Mouse (Mus musculus) embryonic facial prominence, embryonic 15.5 days (tissue): ENCODE measurements at regions not wholly inside any gene's neighbourhood (a gene's known extent, or its start where the extent isn't known, plus 50 kb on each side); places are given as distances from the start of the nearest gene placed in this dataset.

ENCODE experiments used
- ATAC-seq: fragments of 200-750 bp; cut with Nextera tagmentation; 2 replicates; pipeline ENCODE4 v1.8.0; 2017; ENCODE audit warnings: low read depth, moderate TSS enrichment; ENCODE audit not compliant: insufficient number of reproducible peaks, low FRiP score, low TSS enrichment
- H3K27ac ChIP-seq: fragments of 300-500 bp; sonication (generic); replicated peaks from 2 replicates; pipeline ENCODE4 v1.5.1; 2015; ENCODE audit warnings: mild to moderate bottlenecking, inconsistent platforms
- H3K27me3 ChIP-seq: fragments of 300-500 bp; sonication (generic); 2 replicates; pipeline ENCODE4 v1.6.1; 2015; ENCODE audit warnings: inconsistent platforms
- H3K36me3 ChIP-seq: fragments of 300-500 bp; sonication (generic); 2 replicates; pipeline ENCODE4 v1.6.1; 2015; ENCODE audit warnings: mild to moderate bottlenecking, inconsistent platforms
- H3K4me1 ChIP-seq: fragments of 300-500 bp; sonication (generic); 2 replicates; pipeline ENCODE4 v1.6.1; 2015; ENCODE audit warnings: inconsistent platforms
- H3K4me2 ChIP-seq: fragments of 300-500 bp; sonication (generic); replicated peaks from 2 replicates; pipeline ENCODE4 v1.6.1; 2015; ENCODE audit warnings: mild to moderate bottlenecking, inconsistent platforms
- H3K4me3 ChIP-seq: fragments of 300-500 bp; sonication (generic); replicated peaks from 2 replicates; pipeline ENCODE4 v1.5.1; 2015; ENCODE audit warnings: mild to moderate bottlenecking, inconsistent platforms
- H3K9ac ChIP-seq: fragments of 300-500 bp; sonication (generic); 2 replicates; pipeline ENCODE4 v1.6.1; 2015; ENCODE audit warnings: inconsistent platforms
- H3K9me3 ChIP-seq: fragments of 300-500 bp; sonication (generic); replicated peaks from 2 replicates; pipeline ENCODE4 v1.6.1; 2016; ENCODE audit warnings: inconsistent platforms
- WGBS: fragments of 180-500 bp; shearing (Covaris S2); methylation state at CpG from one replicate; pipeline ENCODE4 v1.1.7; 2015; 5-methylcytosine and 5-hydroxymethylcytosine counted together

DNA sequence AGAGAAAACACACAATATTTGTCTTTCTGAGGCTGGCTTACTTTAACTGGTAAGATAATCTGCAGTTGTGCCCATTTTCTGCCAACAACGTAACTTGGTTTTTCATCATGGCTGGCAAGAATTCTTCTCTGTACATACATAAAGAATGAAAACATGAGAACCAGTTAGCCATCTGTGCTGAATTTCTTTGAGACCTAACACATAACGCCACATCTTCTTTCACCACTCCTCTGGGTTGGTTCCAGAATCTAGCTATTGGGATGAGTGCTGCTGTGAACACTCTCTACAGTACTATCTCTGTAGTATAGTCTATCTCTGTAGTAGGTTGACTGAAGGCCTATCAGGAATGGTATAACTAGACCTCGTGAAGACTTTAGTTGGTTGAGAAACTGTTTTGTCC is 132.1 kb downstream of the 1700020N01Rik start:
- WGBS, result 79% methylated on average over 3 of the region's 3 CpGs
- no peak overlapping the region for H3K9ac ChIP-seq
- no peaks in the 10 kb centered on the region for H3K9me3 ChIP-seq
- no peak for ATAC-seq
- H3K27me3 ChIP-seq, result no peaks in the 10 kb centered on the region
- H3K4me1 ChIP-seq, result no peaks in the 10 kb centered on the region
- H3K27ac ChIP-seq, result no peak overlapping the region
- no peaks in the 10 kb centered on the region for H3K36me3 ChIP-seq
- H3K4me2 ChIP-seq, result no peak overlapping the region
- no peak overlapping the region for H3K4me3 ChIP-seq

DNA sequence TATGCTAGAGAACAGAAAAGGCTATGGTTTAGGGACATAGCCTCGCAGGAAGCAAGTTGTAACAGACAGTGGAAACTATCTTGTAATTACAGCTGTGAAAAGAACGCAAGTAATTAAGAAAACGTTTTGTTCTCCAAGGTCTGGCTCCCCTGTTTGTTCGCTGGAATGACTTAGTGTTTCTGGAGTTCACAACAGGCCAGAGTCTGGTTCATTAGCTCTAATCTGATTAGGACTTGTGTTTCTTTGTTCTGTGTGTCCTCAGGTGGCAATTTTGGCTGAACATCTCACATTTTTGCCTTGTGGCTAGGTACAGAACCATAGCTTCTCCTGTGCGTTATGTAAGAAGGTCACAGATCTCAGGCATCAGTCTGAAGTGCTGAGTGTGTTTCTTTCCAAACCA is 141.7 kb upstream of the Sgk1 start:
- Histone ChIP-seq H3K9me3 (no peaks in the 10 kb centered on the region), H3K27ac (no peak overlapping the region), H3K4me1 (0 out of 2 replicates have a peak, but pooled peaks cover 4% of the 10 kb centered on the region), H3K4me3 (no peak overlapping the region), H3K4me2 (no peak overlapping the region), H3K36me3 (no peaks in the 10 kb centered on the region), H3K27me3 (no peaks in the 10 kb centered on the region), H3K9ac (no peak overlapping the region)
- no peak for ATAC-seq
- WGBS, result 23% methylated on average over 5 of the region's 5 CpGs

DNA sequence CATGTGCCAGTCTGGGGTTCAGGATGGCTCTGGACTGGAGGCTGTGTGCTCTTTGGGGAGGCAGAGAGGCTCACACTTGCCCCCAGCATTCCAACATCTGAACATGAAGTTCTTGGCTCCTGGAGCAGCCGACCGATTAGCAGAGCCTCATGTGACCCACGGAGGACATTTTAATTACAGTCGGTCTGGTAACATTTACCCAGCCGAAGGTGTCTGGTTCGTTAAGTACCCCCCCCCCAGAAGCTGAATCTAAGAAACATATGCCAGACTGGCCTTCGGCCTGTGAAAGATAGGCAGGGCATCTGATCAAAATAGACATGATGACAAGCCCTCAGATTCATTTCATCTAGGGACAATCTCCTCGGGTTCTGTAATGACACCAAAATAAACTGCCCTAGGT is 140.4 kb upstream of the Sgk1 start:
- ATAC-seq, result no peak
- no peak overlapping the region for H3K27ac ChIP-seq
- no peaks in the 10 kb centered on the region for H3K36me3 ChIP-seq
- no peak overlapping the region for H3K4me2 ChIP-seq
- no peak overlapping the region for H3K4me3 ChIP-seq
- 43% methylated on average over 8 of the region's 8 CpGs for WGBS
- H3K9me3 ChIP-seq, result no peaks in the 10 kb centered on the region
- H3K4me1 ChIP-seq, result 0 out of 2 replicates have a peak, but pooled peaks cover 4% of the 10 kb centered on the region
- H3K9ac ChIP-seq, result no peak overlapping the region
- H3K27me3 ChIP-seq, result no peaks in the 10 kb centered on the region

DNA sequence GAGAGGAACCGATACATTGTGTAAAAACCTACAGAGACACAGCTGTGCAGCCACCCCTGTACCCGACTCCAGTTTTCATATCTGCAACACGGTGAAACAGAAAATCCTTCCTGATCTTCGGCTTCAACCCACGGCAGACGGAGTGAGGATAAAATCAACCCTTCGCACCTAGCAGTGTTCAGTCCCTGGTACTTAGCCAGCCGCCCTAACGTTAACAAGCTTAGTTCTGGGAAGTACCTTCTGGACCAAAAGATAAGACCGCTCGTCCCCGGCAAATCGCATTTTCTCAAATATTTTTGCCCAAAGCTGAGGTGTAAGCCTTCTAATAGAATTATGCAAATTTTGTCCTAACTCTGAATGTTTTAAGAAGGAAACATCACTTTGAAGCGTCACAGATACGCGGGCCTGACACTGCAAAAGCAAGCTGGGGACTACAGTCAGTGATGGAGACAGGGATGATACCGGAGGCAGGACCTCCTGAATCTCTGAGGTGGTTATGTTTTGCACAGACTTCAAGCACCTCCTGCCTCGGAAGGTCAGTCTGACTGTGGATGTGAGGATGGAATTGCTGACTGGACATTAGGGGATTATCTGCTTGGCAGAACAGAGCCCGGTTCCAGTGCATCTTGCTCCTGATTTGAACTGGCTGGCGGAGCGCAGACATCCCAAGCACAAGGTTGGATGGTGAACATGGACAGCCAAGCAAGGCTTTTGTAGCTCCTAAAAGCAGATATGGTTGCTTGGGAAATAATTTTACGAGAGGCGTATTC is 139.8 kb upstream of the Sgk1 start:
- Histone ChIP-seq H3K4me2 (no peak overlapping the region), H3K9ac (no peak overlapping the region), H3K27me3 (no peaks in the 10 kb centered on the region), H3K27ac (no peak overlapping the region), H3K36me3 (no peaks in the 10 kb centered on the region), H3K4me1 (0 out of 2 replicates have a peak, but pooled peaks cover 4% of the 10 kb centered on the region), H3K4me3 (no peak overlapping the region), H3K9me3 (no peaks in the 10 kb centered on the region)
- no peak for ATAC-seq
- 85% methylated on average over 23 of the region's 23 CpGs for WGBS

DNA sequence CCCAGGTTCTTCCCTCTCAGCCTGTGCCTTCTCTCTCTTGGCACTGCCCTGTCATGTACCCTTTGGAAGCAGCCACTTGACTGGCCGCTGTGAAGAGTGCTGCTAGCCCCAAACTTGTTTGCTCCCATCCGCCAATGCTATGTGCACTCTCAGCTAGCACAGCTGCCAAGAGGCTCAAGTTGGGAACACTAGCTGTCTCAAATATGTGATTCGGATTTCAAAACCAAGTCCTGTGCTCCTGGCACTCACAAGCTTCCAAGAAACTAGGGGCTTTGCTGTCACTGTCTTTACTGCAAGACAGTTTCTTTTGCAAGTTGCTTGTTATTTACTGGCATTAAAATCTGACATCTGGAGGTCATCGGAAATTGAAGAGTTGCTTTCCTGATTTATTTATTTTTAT is 138.6 kb upstream of the Sgk1 start:
- 0 out of 2 replicates have a peak, but pooled peaks cover 4% of the 10 kb centered on the region for H3K4me1 ChIP-seq

DNA sequence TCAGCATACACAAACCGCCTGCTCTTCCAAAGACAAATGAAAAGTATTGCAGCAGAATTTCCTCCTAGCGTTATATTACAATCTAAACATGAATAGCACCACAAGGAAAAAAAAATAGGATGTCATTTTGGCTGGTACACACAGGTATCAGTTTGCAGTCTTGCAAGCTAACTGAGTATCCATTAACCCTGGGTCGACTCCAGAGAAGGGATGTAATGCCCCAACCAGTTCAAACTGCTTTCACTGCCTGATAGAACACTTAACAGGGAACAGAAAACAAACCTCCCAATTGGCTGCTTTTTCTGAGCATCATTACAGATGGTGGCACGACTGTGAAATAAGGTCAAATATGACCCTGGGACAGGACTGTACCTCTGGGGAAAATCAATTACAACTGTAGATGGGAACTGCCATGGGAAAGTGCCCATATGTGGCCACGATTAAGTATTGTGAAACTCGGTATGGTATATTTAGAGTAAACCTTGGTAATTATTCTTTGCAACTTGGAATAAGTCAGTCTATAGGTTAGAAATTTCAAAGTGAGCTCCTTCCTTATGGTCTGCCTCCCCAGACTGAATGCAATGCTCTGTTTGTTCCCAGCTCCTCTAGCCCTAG is 137.5 kb upstream of the Sgk1 start:
- Histone ChIP-seq H3K9me3 (no peaks in the 10 kb centered on the region), H3K4me3 (no peak overlapping the region), H3K4me1 (0 out of 2 replicates have a peak, but pooled peaks cover 4% of the 10 kb centered on the region), H3K27me3 (no peaks in the 10 kb centered on the region), H3K4me2 (no peak overlapping the region), H3K36me3 (no peaks in the 10 kb centered on the region), H3K27ac (no peak overlapping the region), H3K9ac (no peak overlapping the region)
- no peak for ATAC-seq
- 46% methylated on average over 6 of the region's 6 CpGs for WGBS

More for the DNA sequence above, 138.6 kb upstream of the Sgk1 start:
- WGBS, result 57% methylated on average over 4 of the region's 4 CpGs
- Histone ChIP-seq H3K9me3 (no peaks in the 10 kb centered on the region), H3K27ac (no peak overlapping the region), H3K36me3 (no peaks in the 10 kb centered on the region), H3K4me2 (no peak overlapping the region), H3K9ac (no peak overlapping the region), H3K27me3 (no peaks in the 10 kb centered on the region), H3K4me3 (no peak overlapping the region)
- no peak for ATAC-seq

DNA sequence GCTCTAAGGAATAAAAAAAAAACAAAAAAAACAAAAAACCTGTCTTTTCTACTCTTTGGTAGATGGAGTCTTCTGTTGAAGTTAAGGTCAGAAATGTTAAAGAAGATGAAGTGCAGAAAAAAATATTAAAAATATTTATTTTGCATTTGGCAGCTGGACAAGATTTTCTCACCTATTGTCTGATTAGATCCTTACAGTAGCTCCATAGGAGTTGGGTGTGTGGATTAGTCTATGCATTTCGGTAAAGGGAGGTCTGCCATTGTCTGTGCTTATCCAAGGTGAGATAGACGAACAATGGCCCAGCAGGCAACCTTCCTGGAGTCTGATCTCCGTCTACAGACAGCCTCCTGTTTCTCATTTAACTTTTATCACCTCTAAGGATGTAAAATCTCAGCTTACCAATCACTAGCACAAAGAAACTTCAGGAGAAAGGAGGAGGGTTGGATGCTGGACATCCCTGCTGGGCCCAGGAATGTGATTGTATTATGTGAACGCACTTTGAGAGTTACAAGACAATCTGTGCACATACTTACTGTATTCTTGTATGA is 136.0 kb upstream of the Sgk1 start:
- Histone ChIP-seq H3K4me2 (no peak overlapping the region), H3K4me1 (0 out of 2 replicates have a peak, but pooled peaks cover 4% of the 10 kb centered on the region), H3K9me3 (no peaks in the 10 kb centered on the region), H3K4me3 (no peak overlapping the region), H3K27me3 (no peaks in the 10 kb centered on the region), H3K36me3 (no peaks in the 10 kb centered on the region), H3K9ac (no peak overlapping the region), H3K27ac (no peak overlapping the region)
- WGBS, result 46% methylated on average over 4 of the region's 4 CpGs
- no peak for ATAC-seq

DNA sequence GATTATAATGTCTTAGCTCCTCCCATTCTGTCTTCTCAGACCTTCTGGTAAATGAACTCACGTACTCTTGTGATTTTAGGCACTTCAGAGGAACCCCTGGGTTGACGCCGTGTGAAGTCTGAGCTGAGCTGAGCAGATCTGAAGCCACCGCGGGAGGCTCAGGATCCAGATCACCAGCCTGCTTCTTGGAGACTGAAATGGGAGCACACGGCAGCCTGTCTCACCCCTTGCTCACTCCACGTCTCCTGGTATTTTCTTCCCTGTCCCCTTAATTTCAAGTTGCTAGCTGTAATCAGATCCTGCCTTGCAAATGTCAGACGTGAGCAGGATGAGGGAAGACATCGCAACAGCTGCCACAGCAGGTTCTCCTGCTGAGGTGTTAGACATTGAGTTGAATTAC is 135.3 kb upstream of the Sgk1 start:
- Histone ChIP-seq H3K9me3 (no peaks in the 10 kb centered on the region), H3K27me3 (no peaks in the 10 kb centered on the region), H3K9ac (no peak overlapping the region), H3K36me3 (no peaks in the 10 kb centered on the region), H3K4me3 (no peak overlapping the region), H3K27ac (no peak overlapping the region), H3K4me2 (no peak overlapping the region), H3K4me1 (0 out of 2 replicates have a peak, but pooled peaks cover 4% of the 10 kb centered on the region)
- ATAC-seq, result no peak
- WGBS, result 16% methylated on average over 9 of the region's 9 CpGs

DNA sequence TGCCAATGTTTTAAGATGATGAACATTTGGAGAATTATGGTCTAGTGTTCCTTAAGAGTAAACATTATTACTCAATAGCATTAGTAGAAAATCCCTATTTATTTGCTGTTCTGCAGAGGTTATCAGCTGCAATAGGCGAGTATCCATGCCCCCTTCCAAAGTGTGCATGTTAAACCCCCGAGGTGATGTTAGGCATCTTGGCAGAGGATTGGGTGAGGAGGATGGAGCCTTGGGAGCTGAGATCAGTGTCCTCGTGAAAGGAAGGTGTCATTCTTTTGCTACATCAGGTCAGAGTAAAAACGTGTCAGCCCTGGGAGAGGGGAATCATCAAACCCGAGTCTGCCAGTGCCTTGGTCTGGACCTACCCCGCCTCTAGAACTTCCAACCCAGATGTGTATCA is 130.7 kb upstream of the Sgk1 start:
- Histone ChIP-seq H3K4me2 (no peak overlapping the region), H3K4me3 (no peak overlapping the region), H3K27me3 (no peaks in the 10 kb centered on the region), H3K4me1 (no peaks in the 10 kb centered on the region), H3K36me3 (no peaks in the 10 kb centered on the region), H3K27ac (no peak overlapping the region), H3K9me3 (no peaks in the 10 kb centered on the region), H3K9ac (no peak overlapping the region)
- no peak for ATAC-seq
- 69% methylated on average over 6 of the region's 6 CpGs for WGBS

DNA sequence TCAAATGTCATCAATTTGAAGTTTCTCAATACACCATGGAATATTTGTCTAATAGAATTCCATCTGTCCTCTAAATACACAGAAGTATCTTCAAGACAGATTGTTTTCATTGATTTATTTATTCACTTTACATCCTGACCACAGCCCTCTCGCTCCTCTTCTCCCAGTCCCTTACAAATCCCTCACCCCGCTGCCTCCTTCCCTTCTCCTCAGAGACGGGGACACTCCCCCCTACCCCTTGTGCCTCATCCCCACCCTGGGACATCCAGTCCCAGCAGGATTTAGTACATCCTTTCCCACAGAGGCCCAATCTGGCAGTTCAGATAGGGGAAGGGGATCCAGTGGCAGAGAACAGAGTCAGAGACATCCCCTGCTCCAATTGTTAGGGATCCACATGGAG is 129.6 kb upstream of the Sgk1 start:
- Histone ChIP-seq H3K4me2 (no peak overlapping the region), H3K9me3 (no peaks in the 10 kb centered on the region), H3K9ac (no peak overlapping the region), H3K4me1 (no peaks in the 10 kb centered on the region), H3K27ac (no peak overlapping the region), H3K27me3 (no peaks in the 10 kb centered on the region), H3K4me3 (no peak overlapping the region), H3K36me3 (no peaks in the 10 kb centered on the region)
- WGBS, result 30% methylated on average over 3 of the region's 3 CpGs
- no peak for ATAC-seq

DNA sequence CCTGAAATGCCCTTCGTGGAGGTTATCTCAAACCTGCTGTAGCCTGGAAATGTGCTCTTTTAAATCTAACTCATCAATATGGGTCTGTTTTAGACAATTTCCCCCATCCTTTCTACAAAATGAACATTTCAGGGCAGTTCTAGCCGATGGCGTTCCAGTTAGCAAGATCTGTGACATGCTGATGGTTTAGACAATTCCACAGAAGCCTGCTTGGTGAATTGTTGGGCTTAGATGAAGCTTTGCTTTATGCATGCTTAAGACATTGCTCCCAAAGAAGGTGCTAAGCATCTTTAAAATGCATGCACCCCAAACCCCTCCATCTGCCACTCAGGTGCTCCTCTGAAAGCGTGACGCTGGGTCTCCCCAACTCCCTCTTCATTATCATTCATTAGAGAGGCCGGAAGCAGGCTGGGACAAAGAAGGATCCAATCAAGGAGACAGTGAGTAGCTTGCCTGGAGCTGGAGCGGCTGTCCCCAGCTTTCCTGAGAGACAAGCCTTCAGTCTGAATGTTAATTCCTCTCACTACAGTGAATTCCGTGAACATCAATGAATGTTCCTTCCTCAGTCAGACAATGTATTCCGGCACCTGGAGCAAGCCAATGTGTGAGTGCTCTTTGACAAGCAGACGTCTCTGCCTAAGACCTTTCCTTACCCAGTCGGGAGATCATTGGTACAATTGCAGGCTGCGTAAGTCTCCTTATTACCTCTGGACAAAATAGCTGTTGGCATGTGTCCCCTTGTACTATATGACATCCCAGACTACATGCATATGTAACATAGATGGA is 127.0 kb upstream of the Sgk1 start:
- Histone ChIP-seq H3K27ac (no peak overlapping the region), H3K9ac (no peak overlapping the region), H3K27me3 (no peaks in the 10 kb centered on the region), H3K9me3 (no peaks in the 10 kb centered on the region), H3K36me3 (no peaks in the 10 kb centered on the region), H3K4me2 (no peak overlapping the region), H3K4me3 (no peak overlapping the region), H3K4me1 (no peaks in the 10 kb centered on the region)
- no peak for ATAC-seq
- WGBS, result 59% methylated on average over 12 of the region's 12 CpGs
